Mouse (Mus musculus) forebrain, embryonic 15.5 days (tissue): ENCODE measurements around the gene Borcs5. TPM values are rescaled to one million over a fixed set of nuclear protein-coding genes. Genes with fewer than 3 reads are reported as not detected.

Source experiments
- ATAC-seq: fragments of 200-750 bp; cut with Nextera tagmentation; replicated peaks from 2 replicates; pipeline ENCODE4 v1.8.0; 2017; ENCODE audit warnings: mild to moderate bottlenecking, moderate TSS enrichment, moderate library complexity
- H3K27ac ChIP-seq: fragments of 300-500 bp; sonication (generic); replicated peaks from 2 replicates; pipeline ENCODE4 v1.5.1; 2015; ENCODE audit warnings: mild to moderate bottlenecking, inconsistent platforms
- H3K27me3 ChIP-seq: fragments of 300-500 bp; sonication (generic); 2 replicates; pipeline ENCODE4 v1.6.1; 2015; ENCODE audit warnings: inconsistent platforms
- H3K36me3 ChIP-seq: fragments of 300-500 bp; sonication (generic); 2 replicates; pipeline ENCODE4 v1.6.1; 2015; ENCODE audit warnings: mild to moderate bottlenecking, inconsistent platforms
- H3K4me1 ChIP-seq: fragments of 300-500 bp; sonication (generic); 2 replicates; pipeline ENCODE4 v1.6.1; 2015; ENCODE audit warnings: inconsistent platforms
- H3K4me2 ChIP-seq: fragments of 300-500 bp; sonication (generic); replicated peaks from 2 replicates; pipeline ENCODE4 v1.6.1; 2015; ENCODE audit warnings: mild to moderate bottlenecking, inconsistent platforms
- H3K4me3 ChIP-seq: fragments of 300-500 bp; sonication (generic); 2 replicates; pipeline ENCODE4 v1.5.1; 2015; ENCODE audit warnings: mild to moderate bottlenecking, inconsistent platforms
- H3K9ac ChIP-seq: fragments of 300-500 bp; sonication (generic); replicated peaks from 2 replicates; pipeline ENCODE4 v1.6.1; 2015; ENCODE audit warnings: mild to moderate bottlenecking, inconsistent platforms
- H3K9me3 ChIP-seq: fragments of 300-500 bp; sonication (generic); 2 replicates; pipeline ENCODE4 v1.6.1; 2016; ENCODE audit warnings: inconsistent platforms
- WGBS: fragments of 180-500 bp; shearing (Covaris S2); methylation state at CpG from one replicate; pipeline ENCODE4 v1.1.7; 2015; ENCODE audit warnings: mixed read lengths; 5-methylcytosine and 5-hydroxymethylcytosine counted together
- polyA plus RNA-seq: library from polyadenylated mRNA; unstranded; fragments of >200 nt; fragmentation: Nextera tagmentation; extraction: Ambion mirVana; gene quantifications from 2 replicates; pipeline ENCODE4 v1.2.1, GENCODE M21; 2015

Gene Borcs5
- polyA plus RNA-seq, 1 experiment from 2014 or later, result 45.8 TPM

DNA sequence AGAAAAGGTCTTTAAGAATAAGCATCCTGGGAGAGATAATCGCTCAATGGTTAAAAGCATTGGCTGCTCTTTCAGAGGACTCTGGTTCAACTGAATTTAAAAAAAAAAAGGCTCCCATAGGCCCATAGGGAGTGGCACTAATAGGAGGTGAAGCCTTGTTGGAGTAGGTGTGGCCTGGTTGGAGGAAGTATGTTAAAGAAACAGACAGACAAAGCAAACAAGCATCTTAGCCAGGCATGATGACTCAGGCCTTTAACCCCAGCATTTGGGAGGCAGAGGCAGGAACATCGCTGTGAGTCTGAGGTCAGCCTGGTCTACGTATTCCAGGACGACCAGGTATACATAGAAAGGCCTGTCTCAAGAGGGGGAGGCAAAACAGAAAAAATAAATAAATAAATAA, 114.1 kb downstream of the Borcs5 start:
- Histone ChIP-seq H3K4me2 (no peak overlapping the region), H3K36me3 (no peaks in the 10 kb centered on the region), H3K9ac (no peak overlapping the region), H3K4me3 (no peak overlapping the region), H3K27me3 (no peaks in the 10 kb centered on the region), H3K4me1 (no peaks in the 10 kb centered on the region), H3K27ac (no peak overlapping the region), H3K9me3 (no peaks in the 10 kb centered on the region)
- ATAC-seq, result no peak
- WGBS, result 95% methylated on average over 4 of the region's 4 CpGs

DNA sequence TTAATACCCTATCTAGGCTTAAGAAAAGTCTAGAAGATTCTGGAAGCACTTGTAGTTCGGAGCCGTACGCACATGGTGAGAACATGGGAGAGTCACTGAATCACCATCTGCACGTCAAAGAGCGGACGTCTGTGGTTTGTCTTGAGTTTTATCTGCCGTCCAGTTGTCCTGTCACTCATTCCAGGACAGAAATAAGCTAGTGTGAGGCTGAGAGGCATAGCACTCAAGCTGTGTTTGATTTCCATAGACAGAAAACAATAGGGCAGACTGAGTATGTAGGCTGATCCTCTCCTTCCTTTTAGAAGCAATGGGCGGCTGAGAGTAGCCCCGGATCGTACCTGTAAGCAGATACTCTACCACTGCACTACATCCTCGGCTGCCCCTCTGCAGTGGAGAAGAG, 114.5 kb downstream of the Borcs5 start:
- Histone ChIP-seq H3K4me1 (no peaks in the 10 kb centered on the region), H3K9me3 (no peaks in the 10 kb centered on the region), H3K27me3 (no peaks in the 10 kb centered on the region), H3K27ac (no peak overlapping the region), H3K9ac (no peak overlapping the region), H3K4me3 (no peak overlapping the region), H3K36me3 (no peaks in the 10 kb centered on the region), H3K4me2 (no peak overlapping the region)
- no peak for ATAC-seq
- WGBS, result 91% methylated on average over 11 of the region's 11 CpGs

DNA sequence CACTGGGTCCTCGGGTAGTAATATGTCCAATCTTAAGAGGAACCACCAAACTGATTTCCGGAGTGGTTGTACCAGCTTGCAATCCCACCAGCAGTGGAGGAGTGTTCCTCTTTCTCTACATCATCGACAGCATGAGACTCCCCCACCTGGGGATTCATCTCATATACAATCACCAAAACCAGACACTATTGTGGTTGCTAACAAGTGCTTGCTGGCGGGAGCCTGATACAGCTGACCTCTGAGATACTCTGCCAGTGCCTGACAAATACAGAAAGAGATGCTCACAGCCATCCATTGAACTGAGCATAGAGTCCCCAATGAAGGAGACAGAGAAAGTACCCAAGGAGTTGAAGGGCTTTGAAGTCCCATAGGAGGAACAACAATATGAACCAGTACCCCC, 116.7 kb downstream of the Borcs5 start:
- H3K4me2 ChIP-seq, result no peak overlapping the region
- H3K27me3 ChIP-seq, result no peaks in the 10 kb centered on the region
- H3K27ac ChIP-seq, result no peak overlapping the region
- no peak for ATAC-seq
- H3K36me3 ChIP-seq, result no peaks in the 10 kb centered on the region
- no peaks in the 10 kb centered on the region for H3K9me3 ChIP-seq
- H3K4me1 ChIP-seq, result peaks cover 3% of the 10 kb centered on the region; the same call in 1 of the 2 replicates
- no peak overlapping the region for H3K4me3 ChIP-seq
- 94% methylated on average over 4 of the region's 4 CpGs for WGBS
- H3K9ac ChIP-seq, result no peak overlapping the region

Other genes starting within 250 kb of the Borcs5 start
- not detected in 2 replicates for gene Bcl2l14, start 243.2 kb upstream of the Borcs5 start, polyA plus RNA-seq
- 20.4 and 23.2 TPM in 2 replicates for gene Lrp6, start 72.5 kb upstream of the Borcs5 start, polyA plus RNA-seq
- 0.75 and 0.79 TPM in 2 replicates for gene Mansc1, start 7.0 kb upstream of the Borcs5 start, polyA plus RNA-seq
- 8.5 and 10.3 TPM in 2 replicates for gene Dusp16, start 153.1 kb downstream of the Borcs5 start, polyA plus RNA-seq
- 3.8 and 3.9 TPM in 2 replicates for gene Crebl2, start 190.6 kb downstream of the Borcs5 start, polyA plus RNA-seq